Mouse (Mus musculus): ENCODE measurements around the gene Vrk3. TPM values are rescaled to one million over a fixed set of nuclear protein-coding genes. Genes with fewer than 3 reads are reported as not detected.
"Not testable (repeated sequence)": the region's sequence is repeated elsewhere in the genome, so short reads cannot be mapped to it uniquely, and the experiment has no call there.

The Vrk3 gene
- polyA plus RNA-seq, 1 experiment = 19.7 TPM

GRCm38 (mm10) chr7:44733723-44734122 is 14.5 kb upstream of the Vrk3 start:
- H3K4me3 ChIP-seq (ENCODE audit: insufficient read depth, low read depth, low read length) = no peak overlapping the region
- no peak overlapping the region for H3K27ac ChIP-seq (replicated peaks; ENCODE audit: low read depth, low read length)
- no peaks in the 10 kb centered on the region for H3K4me1 ChIP-seq (ENCODE audit: control insufficient read depth, insufficient read depth, insufficient read length, low read length)

- H3K4me1 ChIP-seq (ENCODE audit: control insufficient read depth, insufficient read depth, insufficient read length, low read length) = no peaks in the 10 kb centered on the region
- H3K27ac ChIP-seq (replicated peaks; ENCODE audit: low read depth, low read length) = no peak overlapping the region
- H3K4me3 ChIP-seq (ENCODE audit: insufficient read depth, low read depth, low read length) = no peak overlapping the region
Observed at GRCm38 (mm10) chr7:44741361-44741760, 6.9 kb upstream of the Vrk3 start.

- Histone ChIP-seq H3K27ac (replicated peaks; ENCODE audit: low read depth, low read length) (no peak overlapping the region), H3K4me3 (ENCODE audit: insufficient read depth, low read depth, low read length) (no peak overlapping the region), H3K4me1 (ENCODE audit: control insufficient read depth, insufficient read depth, insufficient read length, low read length) (no peaks in the 10 kb centered on the region)
Observed at GRCm38 (mm10) chr7:44744270-44744669, 3.9 kb upstream of the Vrk3 start.

- Histone ChIP-seq H3K27ac (replicated peaks; ENCODE audit: low read depth, low read length) (no peak overlapping the region), H3K4me3 (ENCODE audit: insufficient read depth, low read depth, low read length) (peak overlapping the region; percentile 63), H3K4me1 (ENCODE audit: control insufficient read depth, insufficient read depth, insufficient read length, low read length) (no peaks in the 10 kb centered on the region)
Observed at GRCm38 (mm10) chr7:44745076-44745475, 3.1 kb upstream of the Vrk3 start.

- H3K4me1 ChIP-seq (ENCODE audit: control insufficient read depth, insufficient read depth, insufficient read length, low read length) = no peaks in the 10 kb centered on the region
- no peak overlapping the region for H3K27ac ChIP-seq (replicated peaks; ENCODE audit: low read depth, low read length)
- no peak overlapping the region for H3K4me3 ChIP-seq (ENCODE audit: insufficient read depth, low read depth, low read length)
Observed at GRCm38 (mm10) chr7:44747115-44747514, 1.1 kb upstream of the Vrk3 start.

GRCm38 (mm10) chr7:44750950-44751349 is 2.7 kb downstream of the Vrk3 start, which contains the start of gene Zfp473:
Zfp473 (minus strand) TSS chr7:44751050.
- H3K27ac ChIP-seq (replicated peaks; ENCODE audit: low read depth, low read length); H3K4me3 ChIP-seq (ENCODE audit: insufficient read depth, low read depth, low read length); H3K4me1 ChIP-seq (ENCODE audit: control insufficient read depth, insufficient read depth, insufficient read length, low read length): not testable (repeated sequence)

GRCm38 (mm10) chr7:44757164-44757563 is 9.0 kb downstream of the Vrk3 start:
- H3K27ac ChIP-seq (replicated peaks; ENCODE audit: low read depth, low read length) = no peak overlapping the region
- H3K4me3 ChIP-seq (ENCODE audit: insufficient read depth, low read depth, low read length) = no peak overlapping the region
- no peaks in the 10 kb centered on the region for H3K4me1 ChIP-seq (ENCODE audit: control insufficient read depth, insufficient read depth, insufficient read length, low read length)

GRCm38 (mm10) chr7:44760366-44760765 is 12.2 kb downstream of the Vrk3 start:
- no peak overlapping the region for H3K27ac ChIP-seq (replicated peaks; ENCODE audit: low read depth, low read length)
- no peaks in the 10 kb centered on the region for H3K4me1 ChIP-seq (ENCODE audit: control insufficient read depth, insufficient read depth, insufficient read length, low read length)
- no peak overlapping the region for H3K4me3 ChIP-seq (ENCODE audit: insufficient read depth, low read depth, low read length)

- no peak overlapping the region for H3K27ac ChIP-seq (replicated peaks; ENCODE audit: low read depth, low read length)
- no peak overlapping the region for H3K4me3 ChIP-seq (ENCODE audit: insufficient read depth, low read depth, low read length)
- H3K4me1 ChIP-seq (ENCODE audit: control insufficient read depth, insufficient read depth, insufficient read length, low read length) = no peaks in the 10 kb centered on the region
Observed at GRCm38 (mm10) chr7:44768129-44768528, 19.9 kb downstream of the Vrk3 start.

GRCm38 (mm10) chr7:44770046-44770578 is 21.9 kb downstream of the Vrk3 start:
- H3K4me3 ChIP-seq (ENCODE audit: insufficient read depth, low read depth, low read length) = no peak overlapping the region
- no peak overlapping the region for H3K27ac ChIP-seq (replicated peaks; ENCODE audit: low read depth, low read length)
- H3K4me1 ChIP-seq (ENCODE audit: control insufficient read depth, insufficient read depth, insufficient read length, low read length) = no peaks in the 10 kb centered on the region

GRCm38 (mm10) chr7:44772591-44773204 is 24.5 kb downstream of the Vrk3 start:
- no peak overlapping the region for H3K27ac ChIP-seq (replicated peaks; ENCODE audit: low read depth, low read length)
- no peaks in the 10 kb centered on the region for H3K4me1 ChIP-seq (ENCODE audit: control insufficient read depth, insufficient read depth, insufficient read length, low read length)
- no peak overlapping the region for H3K4me3 ChIP-seq (ENCODE audit: insufficient read depth, low read depth, low read length)

GRCm38 (mm10) chr7:44776849-44777498 is 28.8 kb downstream of the Vrk3 start:
- no peak overlapping the region for H3K27ac ChIP-seq (replicated peaks; ENCODE audit: low read depth, low read length)
- no peaks in the 10 kb centered on the region for H3K4me1 ChIP-seq (ENCODE audit: control insufficient read depth, insufficient read depth, insufficient read length, low read length)
- no peak overlapping the region for H3K4me3 ChIP-seq (ENCODE audit: insufficient read depth, low read depth, low read length)

GRCm38 (mm10) chr7:44780101-44780500 is 31.9 kb downstream of the Vrk3 start:
- H3K27ac ChIP-seq (replicated peaks; ENCODE audit: low read depth, low read length) = no peak overlapping the region
- no peak overlapping the region for H3K4me3 ChIP-seq (ENCODE audit: insufficient read depth, low read depth, low read length)
- H3K4me1 ChIP-seq (ENCODE audit: control insufficient read depth, insufficient read depth, insufficient read length, low read length) = no peaks in the 10 kb centered on the region

GRCm38 (mm10) chr7:44789531-44789930 is 41.3 kb downstream of the Vrk3 start:
- H3K4me3 ChIP-seq (ENCODE audit: insufficient read depth, low read depth, low read length) = no peak overlapping the region
- H3K4me1 ChIP-seq (ENCODE audit: control insufficient read depth, insufficient read depth, insufficient read length, low read length) = no peaks in the 10 kb centered on the region
- H3K27ac ChIP-seq (replicated peaks; ENCODE audit: low read depth, low read length) = no peak overlapping the region

- Histone ChIP-seq H3K27ac (replicated peaks; ENCODE audit: low read depth, low read length) (no peak overlapping the region), H3K4me1 (ENCODE audit: control insufficient read depth, insufficient read depth, insufficient read length, low read length) (no peaks in the 10 kb centered on the region), H3K4me3 (ENCODE audit: insufficient read depth, low read depth, low read length) (no peak overlapping the region)
Observed at GRCm38 (mm10) chr7:44790066-44790465, 41.9 kb downstream of the Vrk3 start.

- H3K27ac ChIP-seq (replicated peaks; ENCODE audit: low read depth, low read length) = no peak overlapping the region
- H3K4me1 ChIP-seq (ENCODE audit: control insufficient read depth, insufficient read depth, insufficient read length, low read length) = no peaks in the 10 kb centered on the region
- no peak overlapping the region for H3K4me3 ChIP-seq (ENCODE audit: insufficient read depth, low read depth, low read length)
Observed at GRCm38 (mm10) chr7:44792781-44793180, 44.6 kb downstream of the Vrk3 start.

All from brown adipose tissue, adult 24 weeks (tissue).